In the genomic region with DNA sequence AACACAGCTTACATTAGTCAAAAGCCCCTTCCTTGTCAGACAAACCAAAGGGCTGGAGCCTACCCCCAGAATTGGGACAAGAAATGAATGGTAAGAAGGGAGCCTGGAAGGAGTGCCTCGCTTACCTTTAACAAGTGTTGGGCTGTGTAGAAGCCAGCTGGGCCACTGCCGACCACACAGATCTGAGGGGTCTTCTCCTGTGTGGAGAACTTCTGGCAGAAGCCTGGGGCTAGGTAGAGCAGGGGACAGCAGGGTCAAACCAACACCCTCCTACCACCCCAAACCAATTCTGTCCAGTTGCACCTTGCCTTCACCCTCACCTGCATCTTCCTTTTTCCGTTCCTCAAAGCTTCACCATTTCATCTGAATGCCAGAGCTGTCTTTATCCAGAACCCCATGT, we compare ENCODE assay signal across 10 mouse cellular contexts. TPM values are rescaled to one million over a fixed set of nuclear protein-coding genes. Genes with fewer than 3 reads are reported as not detected.
A peak's percentile ranks its signal among the peaks of the same experiment; 100 is the strongest.
DNase-seq lines count a peak whose midpoint lies in the region; ATAC-seq and TF ChIP-seq lines count a peak whose summit lies in the region.
"Had no signal": no experiment of that assay in that cellular context is flagged by ENCODE, and none has a peak within 500 bp of the region (broad histone marks: within the 10 kb centered on the region; RNA-seq: fewer than 3 reads in every experiment).

No protein-coding gene starts in this region.

- TF ChIP-seq CTCF in layer of hippocampus, adult 2 months (conservative IDR thresholded peaks at IDR 0.05): no peak
- no peak for TF ChIP-seq CTCF in intestine, postnatal 0 days (IDR thresholded peaks at IDR 0.05; ENCODE audit: low read depth)

- WGBS in embryonic facial prominence, embryonic 15.5 days: 49% methylated on average over 3 of the region's 3 CpGs
- WGBS in intestine, postnatal 0 days: 65% methylated on average over 3 of the region's 3 CpGs
- WGBS in neural tube, embryonic 13.5 days: 63% methylated on average over 3 of the region's 3 CpGs

- H3K4me2 ChIP-seq in embryonic facial prominence, embryonic 15.5 days (replicated peaks): peak overlapping the region; percentile 90
- H3K4me2 ChIP-seq in intestine, postnatal 0 days (replicated peaks; ENCODE audit: low read depth): peak overlapping the region; percentile 96
- H3K4me2 ChIP-seq in neural tube, embryonic 13.5 days: peak overlapping the region; percentile 87

- ATAC-seq in embryonic facial prominence, embryonic 15.5 days (ENCODE audit: insufficient number of reproducible peaks, low FRiP score, low TSS enrichment, low read depth): no peak
- ATAC-seq in intestine, postnatal 0 days: no peak
- no peak for ATAC-seq in neural tube, embryonic 13.5 days (ENCODE audit: low read depth)
- ATAC-seq in megakaryocyte progenitor cell, adult 5-6 weeks (replicated peaks; ENCODE audit: poor library complexity): no peak

- H3K27ac ChIP-seq in layer of hippocampus, adult 2 months: peak overlapping the region; percentile 93; the same call in 1 of the 2 replicates
- no peak overlapping the region for H3K27ac ChIP-seq in embryonic facial prominence, embryonic 15.5 days (replicated peaks)
- H3K27ac ChIP-seq in intestine, postnatal 0 days (ENCODE audit: low read depth, low read length): no peak overlapping the region
- peak overlapping the region; percentile 92 for H3K27ac ChIP-seq in neural tube, embryonic 13.5 days (replicated peaks)

- H3K9ac ChIP-seq in embryonic facial prominence, embryonic 15.5 days: no peak overlapping the region
- H3K9ac ChIP-seq in intestine, postnatal 0 days (ENCODE audit: low read depth, low read length): peak overlapping the region; percentile 54; the same call in 1 of the 2 replicates
- H3K9ac ChIP-seq in neural tube, embryonic 13.5 days: peak overlapping the region; percentile 87

- H3K9me3 ChIP-seq in embryonic facial prominence, embryonic 15.5 days (replicated peaks): no peaks in the 10 kb centered on the region
- H3K9me3 ChIP-seq in intestine, postnatal 0 days (ENCODE audit: control insufficient read depth): no peaks in the 10 kb centered on the region
- no peaks in the 10 kb centered on the region for H3K9me3 ChIP-seq in neural tube, embryonic 13.5 days

- DNase-seq in layer of hippocampus, adult 2 months (ENCODE audit: low spot score in 2 of 2): no peak
- DNase-seq in layer of hippocampus, postnatal 14 days (ENCODE audit: low spot score in 2 of 2): no peak
- DNase-seq in spleen, postnatal 10 days (ENCODE audit: low spot score in 2 of 2): no peak
- no peak for DNase-seq in adrenal gland, postnatal 10 days

- H3K4me1 ChIP-seq in embryonic facial prominence, embryonic 15.5 days: peaks cover 26% of the 10 kb centered on the region
- peaks cover 3% of the 10 kb centered on the region; the same call in 1 of the 2 replicates for H3K4me1 ChIP-seq in intestine, postnatal 0 days (replicated peaks; ENCODE audit: control insufficient read depth, insufficient read depth, low read length)
- peaks cover 35% of the 10 kb centered on the region for H3K4me1 ChIP-seq in neural tube, embryonic 13.5 days (replicated peaks)

- no peaks in the 10 kb centered on the region for H3K27me3 ChIP-seq in embryonic facial prominence, embryonic 15.5 days
- H3K27me3 ChIP-seq in intestine, postnatal 0 days (replicated peaks; ENCODE audit: control insufficient read depth, insufficient read depth, low read length): no peaks in the 10 kb centered on the region
- H3K27me3 ChIP-seq in neural tube, embryonic 13.5 days: no peaks in the 10 kb centered on the region

- peak overlapping the region; percentile 81 for H3K4me3 ChIP-seq in layer of hippocampus, adult 2 months
- peak overlapping the region; percentile 73 for H3K4me3 ChIP-seq in embryonic facial prominence, embryonic 15.5 days (replicated peaks)
- H3K4me3 ChIP-seq in intestine, postnatal 0 days (ENCODE audit: low read depth, low read length): peak overlapping the region; percentile 60; the same call in 1 of the 2 replicates
- H3K4me3 ChIP-seq in neural tube, embryonic 13.5 days: peak overlapping the region; percentile 72

- H3K36me3 ChIP-seq in embryonic facial prominence, embryonic 15.5 days: 0 out of 2 replicates have a peak, but pooled peaks cover 2% of the 10 kb centered on the region
- H3K36me3 ChIP-seq in intestine, postnatal 0 days (ENCODE audit: control insufficient read depth, insufficient read depth): peaks cover 4% of the 10 kb centered on the region; the same call in 1 of the 2 replicates
- no peaks in the 10 kb centered on the region for H3K36me3 ChIP-seq in neural tube, embryonic 13.5 days

RNA-seq across cellular contexts. Expression of a gene that starts 0.9 kb away (rescaled TPM):
- 10 to 100 TPM; 22.4 to 22.5 TPM for total RNA-seq in layer of hippocampus, adult 2 months (2021)
- total RNA-seq in layer of hippocampus, postnatal 14 days (2021): 10 to 100 TPM; 19.4 to 21.3 TPM
- polyA plus RNA-seq in embryonic facial prominence, embryonic 15.5 days (2015; fragmentation: Nextera tagmentation; extraction: Ambion mirVana): 16.0 and 17.0 TPM in 2 replicates
- 8.0 and 8.2 TPM in 2 replicates for polyA plus RNA-seq in intestine, postnatal 0 days (2015; fragmentation: Nextera tagmentation; extraction: Ambion mirVana)
- 19.4 and 20.4 TPM in 2 replicates for polyA plus RNA-seq in neural tube, embryonic 13.5 days (2015; fragmentation: Nextera tagmentation; extraction: Ambion mirVana)
- 9.1 and 9.8 TPM in 2 replicates for total RNA-seq in megakaryocyte progenitor cell, adult 5-6 weeks (2015)
- total RNA-seq in megakaryocyte progenitor cell, adult 5-6 weeks (2017): 14.2 and 19.1 TPM in 2 replicates
- total RNA-seq in adrenal gland, postnatal 10 days (2021): 100 to 1,000 TPM; 368 to 383 TPM

RNA-seq across cellular contexts. Expression of a gene that starts 8.9 kb away (rescaled TPM):
- 10 to 100 TPM; 47.4 to 47.5 TPM for total RNA-seq in layer of hippocampus, adult 2 months (2021)
- total RNA-seq in layer of hippocampus, postnatal 14 days (2021): 10 to 100 TPM; 41.7 to 47.0 TPM
- polyA plus RNA-seq in embryonic facial prominence, embryonic 15.5 days (2015; fragmentation: Nextera tagmentation; extraction: Ambion mirVana): 0.05 TPM in 1 of 2 replicates, not detected in the other
- not detected in 2 replicates for polyA plus RNA-seq in intestine, postnatal 0 days (2015; fragmentation: Nextera tagmentation; extraction: Ambion mirVana)
- 0.55 and 0.57 TPM in 2 replicates for polyA plus RNA-seq in neural tube, embryonic 13.5 days (2015; fragmentation: Nextera tagmentation; extraction: Ambion mirVana)
- not detected in 2 replicates for total RNA-seq in megakaryocyte progenitor cell, adult 5-6 weeks (2015)
- total RNA-seq in megakaryocyte progenitor cell, adult 5-6 weeks (2017): not detected in 2 replicates
- under 1 TPM; 0.61 to 0.75 TPM for total RNA-seq in adrenal gland, postnatal 10 days (2021)
- polyA plus RNA-seq: gonadal fat pad, adult 2 months had no signal

RNA-seq across cellular contexts. Expression of a gene that starts 21.5 kb away (rescaled TPM):
- 10 to 100 TPM; 13.2 to 15.1 TPM for total RNA-seq in layer of hippocampus, adult 2 months (2021)
- total RNA-seq in layer of hippocampus, postnatal 14 days (2021): 10 to 100 TPM in 1 of 2 experiments, 1 to 10 TPM in 1; 10.0 to 10.2 TPM
- 0.60 and 0.66 TPM in 2 replicates for polyA plus RNA-seq in embryonic facial prominence, embryonic 15.5 days (2015; fragmentation: Nextera tagmentation; extraction: Ambion mirVana)
- polyA plus RNA-seq in intestine, postnatal 0 days (2015; fragmentation: Nextera tagmentation; extraction: Ambion mirVana): 0.26 and 0.55 TPM in 2 replicates
- 0.65 and 1.1 TPM in 2 replicates for polyA plus RNA-seq in neural tube, embryonic 13.5 days (2015; fragmentation: Nextera tagmentation; extraction: Ambion mirVana)
- 0.30 and 0.71 TPM in 2 replicates for total RNA-seq in megakaryocyte progenitor cell, adult 5-6 weeks (2015)
- 0.87 and 2.2 TPM in 2 replicates for total RNA-seq in megakaryocyte progenitor cell, adult 5-6 weeks (2017)
- 10 to 100 TPM; 12.7 to 16.1 TPM for total RNA-seq in adrenal gland, postnatal 10 days (2021)

RNA-seq across cellular contexts. Expression of a gene that starts 31.0 kb away (rescaled TPM):
- under 1 TPM; 0.51 to 0.59 TPM for total RNA-seq in layer of hippocampus, adult 2 months (2021)
- not detected for total RNA-seq in layer of hippocampus, postnatal 14 days (2021)
- polyA plus RNA-seq in embryonic facial prominence, embryonic 15.5 days (2015; fragmentation: Nextera tagmentation; extraction: Ambion mirVana): 0.21 and 0.32 TPM in 2 replicates
- 0.05 TPM in 1 of 2 replicates, not detected in the other for polyA plus RNA-seq in intestine, postnatal 0 days (2015; fragmentation: Nextera tagmentation; extraction: Ambion mirVana)
- not detected in 2 replicates for polyA plus RNA-seq in neural tube, embryonic 13.5 days (2015; fragmentation: Nextera tagmentation; extraction: Ambion mirVana)
- not detected in 2 replicates for total RNA-seq in megakaryocyte progenitor cell, adult 5-6 weeks (2015)
- not detected in 2 replicates for total RNA-seq in megakaryocyte progenitor cell, adult 5-6 weeks (2017)
- total RNA-seq in adrenal gland, postnatal 10 days (2021): not detected
- total RNA-seq: neutrophil, adult 5-6 weeks had no signal
- polyA plus RNA-seq: gonadal fat pad, adult 2 months had no signal

RNA-seq across cellular contexts. Expression of a gene that starts 45.9 kb away (rescaled TPM):
- under 1 TPM; 0.37 to 0.64 TPM for total RNA-seq in layer of hippocampus, adult 2 months (2021)
- total RNA-seq in layer of hippocampus, postnatal 14 days (2021): under 1 TPM; 0.16 to 0.45 TPM
- polyA plus RNA-seq in embryonic facial prominence, embryonic 15.5 days (2015; fragmentation: Nextera tagmentation; extraction: Ambion mirVana): 0.11 and 0.12 TPM in 2 replicates
- polyA plus RNA-seq in intestine, postnatal 0 days (2015; fragmentation: Nextera tagmentation; extraction: Ambion mirVana): 0.05 and 0.09 TPM in 2 replicates
- polyA plus RNA-seq in neural tube, embryonic 13.5 days (2015; fragmentation: Nextera tagmentation; extraction: Ambion mirVana): 0.14 and 0.18 TPM in 2 replicates
- total RNA-seq in megakaryocyte progenitor cell, adult 5-6 weeks (2015): not detected in 2 replicates
- total RNA-seq in megakaryocyte progenitor cell, adult 5-6 weeks (2017): not detected in 2 replicates
- under 1 TPM; 0.39 to 1.00 TPM for total RNA-seq in adrenal gland, postnatal 10 days (2021)
- total RNA-seq: neutrophil, adult 5-6 weeks had no signal
- polyA plus RNA-seq: gonadal fat pad, adult 2 months had no signal

Comparison
In these comparisons a context has a peak if more than half of its experiments do, and no peak if none do; other contexts are left out.
1. H3K27ac ChIP-seq: peak in layer of hippocampus, adult 2 months (single experiment) and neural tube, embryonic 13.5 days (single experiment); none in embryonic facial prominence, embryonic 15.5 days (single experiment) and intestine, postnatal 0 days (single experiment).
2. RNA of a gene that starts 0.9 kb away (total RNA-seq): 368 to 383 TPM in adrenal gland, postnatal 10 days; 22.4 to 22.5 TPM in layer of hippocampus, adult 2 months, 19.4 to 21.3 TPM in layer of hippocampus, postnatal 14 days and 9.1 to 19.1 TPM in megakaryocyte progenitor cell, adult 5-6 weeks; every median in the first group is over 10 times any median in the second.
3. RNA of a gene that starts 8.9 kb away (total RNA-seq): 47.4 to 47.5 TPM in layer of hippocampus, adult 2 months and 41.7 to 47.0 TPM in layer of hippocampus, postnatal 14 days; 0.61 to 0.75 TPM in adrenal gland, postnatal 10 days and not detected in megakaryocyte progenitor cell, adult 5-6 weeks; every median in the first group is over 10 times any median in the second.
4. Peak in every context shown above with its lines, with median percentiles within 50 percentile points of each other: H3K4me3 ChIP-seq and H3K4me2 ChIP-seq.